Mouse (Mus musculus) heart, postnatal 0 days (tissue): ENCODE data around the gene Mbd3. TPM values are rescaled to one million over a fixed set of nuclear protein-coding genes. Genes with fewer than 3 reads are reported as not detected.

ENCODE experiments used
- ATAC-seq: fragments of 200-750 bp; cut with Nextera tagmentation; 2 replicates; pipeline ENCODE4 v1.8.0; 2017; ENCODE audit warnings: low read depth, moderate number of reproducible peaks, moderate library complexity; ENCODE audit not compliant: insufficient read depth
- DNase-seq: peaks from one replicate; pipeline ENCODE4 v3.0.0-alpha.2; 2016; ENCODE audit warnings: low spot score
- H3K27ac ChIP-seq: fragments of 300-500 bp; sonication (generic); 2 replicates; pipeline ENCODE4 v1.5.1; 2014; ENCODE audit warnings: low read depth, mild to moderate bottlenecking
- H3K27me3 ChIP-seq: fragments of 300-500 bp; sonication (generic); 2 replicates; pipeline ENCODE4 v1.6.1; 2014; ENCODE audit warnings: low read length, mixed read lengths; ENCODE audit not compliant: control insufficient read depth, insufficient read depth
- H3K36me3 ChIP-seq: fragments of 300-500 bp; sonication (generic); replicated peaks from 2 replicates; pipeline ENCODE4 v1.6.1; 2014; ENCODE audit warnings: low read length, mixed read lengths; ENCODE audit not compliant: control insufficient read depth, insufficient read depth
- H3K4me1 ChIP-seq: fragments of 300-500 bp; sonication (generic); 2 replicates; pipeline ENCODE4 v1.6.1; 2014; ENCODE audit warnings: antibody characterized with exemption; ENCODE audit not compliant: control insufficient read depth, insufficient read depth
- H3K4me2 ChIP-seq: fragments of 300-500 bp; sonication (generic); 2 replicates; pipeline ENCODE4 v1.6.1; 2014; ENCODE audit warnings: low read depth, mild to moderate bottlenecking, low read length, moderate library complexity
- H3K4me3 ChIP-seq: fragments of 300-500 bp; sonication (generic); 2 replicates; pipeline ENCODE4 v1.5.1; 2014; ENCODE audit warnings: low read depth, low read length
- H3K9ac ChIP-seq: fragments of 300-500 bp; sonication (generic); replicated peaks from 2 replicates; pipeline ENCODE4 v1.6.1; 2014; ENCODE audit warnings: low read depth, low read length, mixed read lengths
- H3K9me3 ChIP-seq: fragments of 300-500 bp; sonication (generic); replicated peaks from 2 replicates; pipeline ENCODE4 v1.6.1; 2016; ENCODE audit warnings: low read length; ENCODE audit not compliant: control insufficient read depth
- CTCF ChIP-seq: IDR thresholded peaks from 2 replicates; pipeline ENCODE4 v1.5.1; 2016; ENCODE audit warnings: antibody characterized with exemption, control low read depth, low read depth
- EP300 ChIP-seq: IDR thresholded peaks from 2 replicates; pipeline ENCODE4 v1.6.1; 2016; ENCODE audit warnings: antibody characterized with exemption, low read depth
- WGBS: fragments of 180-500 bp; shearing (Covaris S2); extraction: QIAGEN DNeasy Blood & Tissue Kit; methylation state at CpG from one replicate; pipeline ENCODE4 v1.1.7; 2014; 5-methylcytosine and 5-hydroxymethylcytosine counted together
- polyA plus RNA-seq: library from polyadenylated mRNA; unstranded; fragments of >200 nt; fragmentation: Nextera tagmentation; extraction: Ambion mirVana; gene quantifications from 2 replicates; pipeline ENCODE4 v1.2.1, GENCODE M21; 2015
- total RNA-seq: library from RNA; depleted of rRNA; stranded (reverse); fragments of >200 nt; gene quantifications from 2 replicates; pipeline ENCODE4 v1.2.3, GENCODE M21; 2014; ENCODE audit warnings: low replicate concordance

The Mbd3 gene
- total and polyA plus RNA-seq, 2 experiments from 2014 or later = 35.3 to 75.6 TPM

DNA sequence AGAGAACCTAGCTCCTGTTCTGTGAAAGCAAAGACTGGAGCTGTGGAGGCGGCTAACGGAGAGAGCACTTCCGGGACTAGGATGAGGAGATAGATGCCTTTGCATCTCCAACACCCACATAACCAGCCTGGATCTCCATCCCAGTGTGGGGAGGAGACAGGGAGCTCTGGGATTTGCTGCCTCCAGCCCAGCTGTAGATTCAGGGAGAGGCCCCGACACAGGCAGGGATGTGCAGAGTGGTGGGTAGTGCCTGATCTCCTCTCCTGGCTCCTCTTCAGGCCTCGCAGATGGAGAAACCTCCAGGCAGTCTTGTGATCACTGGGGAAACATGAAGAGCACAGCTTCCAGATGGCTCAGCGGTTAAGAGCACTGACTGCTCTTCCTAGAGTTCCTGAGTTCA, 26.6 kb downstream of the Mbd3 start:
- Histone ChIP-seq H3K9ac (no peak overlapping the region), H3K9me3 (no peaks in the 10 kb centered on the region), H3K4me1 (no peaks in the 10 kb centered on the region), H3K4me2 (no peak overlapping the region), H3K27ac (no peak overlapping the region), H3K4me3 (no peak overlapping the region), H3K36me3 (no peaks in the 10 kb centered on the region), H3K27me3 (0 out of 2 replicates have a peak, but pooled peaks cover 8% of the 10 kb centered on the region)
- 70% methylated on average over 6 of the region's 6 CpGs for WGBS
- TF ChIP-seq CTCF (no peak), EP300 (no peak)
- ATAC-seq (no peak), DNase-seq (no peak)

DNA sequence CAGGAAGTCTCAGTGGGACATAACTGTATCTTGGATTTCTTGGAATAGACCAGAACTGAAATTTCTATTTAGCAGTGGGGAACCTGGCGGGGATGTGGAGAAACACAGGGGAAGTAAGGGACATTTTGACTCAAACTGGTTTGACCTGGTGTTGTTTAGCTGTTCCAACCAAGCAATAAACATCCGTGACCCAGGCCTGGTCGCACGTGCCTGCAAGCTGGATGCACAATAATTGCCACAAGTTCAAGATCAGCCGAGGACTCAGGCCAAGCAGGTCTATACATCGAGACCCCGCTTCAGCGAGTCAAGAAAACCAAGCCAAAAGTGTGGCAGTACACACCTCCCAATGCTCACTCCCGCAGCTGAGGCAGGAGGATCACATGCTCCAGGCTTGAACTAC, 27.4 kb downstream of the Mbd3 start:
- H3K9me3 ChIP-seq = no peaks in the 10 kb centered on the region
- H3K27me3 ChIP-seq = 0 out of 2 replicates have a peak, but pooled peaks cover 8% of the 10 kb centered on the region
- DNase-seq (no peak), ATAC-seq (no peak)
- H3K36me3 ChIP-seq = no peaks in the 10 kb centered on the region
- no peak overlapping the region for H3K27ac ChIP-seq
- no peak for TF ChIP-seq CTCF
- TF ChIP-seq EP300 = no peak
- no peak overlapping the region for H3K4me3 ChIP-seq
- no peak overlapping the region for H3K4me2 ChIP-seq
- WGBS = 61% methylated on average over 9 of the region's 9 CpGs
- H3K4me1 ChIP-seq = no peaks in the 10 kb centered on the region
- no peak overlapping the region for H3K9ac ChIP-seq

DNA sequence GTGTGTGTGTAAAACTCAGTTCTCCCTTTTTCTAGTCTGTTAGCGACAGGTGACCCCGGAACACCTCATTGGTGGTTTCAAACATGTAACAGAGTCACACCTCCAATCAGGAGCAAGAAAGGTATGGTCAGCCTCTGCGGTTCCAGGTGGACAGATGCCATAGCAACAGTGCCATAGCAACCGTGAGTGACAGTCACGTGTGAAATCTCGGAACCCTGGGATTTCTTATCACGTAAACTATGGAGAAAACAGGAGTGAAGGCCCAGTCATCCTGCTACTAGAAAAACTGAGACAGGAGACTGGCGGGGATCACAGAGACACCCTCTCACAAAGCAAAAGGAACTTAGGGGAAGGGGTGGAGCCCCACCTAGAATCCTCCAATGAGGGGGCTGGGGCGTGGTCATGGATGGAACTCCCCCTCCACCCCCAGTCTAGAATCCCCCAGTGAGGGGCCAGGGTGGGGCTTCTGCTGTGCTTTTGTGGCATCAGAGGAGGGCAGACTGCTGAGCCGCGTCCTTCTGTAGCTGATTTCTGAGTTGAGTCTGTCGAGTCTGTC, 27.9 kb downstream of the Mbd3 start:
- no peak for DNase-seq
- ATAC-seq = no peak
- Histone ChIP-seq H3K9ac (no peak overlapping the region), H3K9me3 (no peaks in the 10 kb centered on the region), H3K27me3 (0 out of 2 replicates have a peak, but pooled peaks cover 8% of the 10 kb centered on the region), H3K27ac (no peak overlapping the region), H3K36me3 (no peaks in the 10 kb centered on the region), H3K4me1 (no peaks in the 10 kb centered on the region), H3K4me3 (no peak overlapping the region), H3K4me2 (no peak overlapping the region)
- 7% methylated on average over 12 of the region's 12 CpGs for WGBS
- TF ChIP-seq EP300 = no peak
- no peak for TF ChIP-seq CTCF

DNA sequence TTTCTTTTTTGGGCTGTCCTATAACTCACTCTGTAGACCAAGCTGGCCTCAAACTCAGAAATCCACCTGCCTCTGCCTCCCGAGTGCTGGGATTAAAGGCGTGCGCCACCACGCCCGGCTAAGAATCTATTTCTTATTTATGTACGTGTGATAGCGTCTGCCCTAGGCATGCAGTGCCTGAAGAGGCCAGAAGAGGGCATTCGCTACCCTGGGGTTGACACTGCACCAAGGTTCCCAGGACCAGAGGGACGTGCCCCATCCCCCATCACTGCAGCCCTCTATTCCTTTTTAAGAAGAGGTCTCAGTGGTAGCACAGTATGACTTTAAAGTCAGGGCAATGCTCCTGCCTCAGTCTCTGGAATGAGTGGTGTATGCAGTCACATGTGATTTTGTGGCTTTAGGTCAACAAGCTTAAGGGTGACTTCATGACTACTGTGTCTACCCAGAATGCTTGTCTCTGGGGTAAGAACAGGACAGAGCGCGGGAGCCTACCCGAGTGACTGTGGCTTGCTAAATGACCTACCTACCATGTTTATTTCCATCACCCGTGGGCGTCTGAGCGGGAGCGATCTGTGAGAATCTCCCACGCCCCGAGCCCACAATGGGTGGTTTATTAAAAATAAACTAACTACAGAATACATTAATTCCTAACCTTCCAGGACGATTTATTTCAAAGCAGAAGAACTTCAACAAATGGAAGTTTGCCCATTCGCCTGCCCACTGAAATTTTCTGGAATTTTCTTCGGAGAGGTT, 29.2 kb downstream of the Mbd3 start:
- no peaks in the 10 kb centered on the region for H3K9me3 ChIP-seq
- ATAC-seq = no peak
- H3K9ac ChIP-seq = no peak overlapping the region
- H3K4me2 ChIP-seq = no peak overlapping the region
- 78% methylated on average over 21 of the region's 21 CpGs for WGBS
- H3K4me3 ChIP-seq = no peak overlapping the region
- H3K4me1 ChIP-seq = no peaks in the 10 kb centered on the region
- TF ChIP-seq EP300 = no peak
- TF ChIP-seq CTCF = no peak
- 0 out of 2 replicates have a peak, but pooled peaks cover 12% of the 10 kb centered on the region for H3K27me3 ChIP-seq
- no peak overlapping the region for H3K27ac ChIP-seq
- no peak for DNase-seq
- H3K36me3 ChIP-seq = no peaks in the 10 kb centered on the region

DNA sequence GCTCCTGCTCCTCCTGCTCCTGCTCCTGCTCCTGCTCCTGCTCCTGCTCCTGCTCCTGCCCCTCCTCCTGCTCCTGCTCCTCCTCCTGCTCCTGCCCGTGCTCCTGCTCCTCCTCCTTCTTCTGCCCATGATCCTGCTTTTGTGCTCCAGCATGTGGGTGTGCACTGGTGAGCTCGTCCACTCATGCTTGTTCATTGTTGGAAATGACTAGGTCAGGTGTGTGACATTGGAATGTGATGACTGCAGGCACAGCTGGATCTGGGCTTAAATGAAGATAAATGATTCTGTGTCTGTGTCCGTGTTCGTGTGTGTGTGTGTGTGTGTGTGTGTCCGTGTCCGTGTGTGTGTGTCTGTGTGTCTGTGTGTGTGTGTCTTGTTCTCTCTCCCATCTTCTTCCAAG, 31.0 kb downstream of the Mbd3 start:
- H3K36me3 ChIP-seq = no peaks in the 10 kb centered on the region
- H3K9ac ChIP-seq = no peak overlapping the region
- 86% methylated on average over 6 of the region's 6 CpGs for WGBS
- peaks cover 23% of the 10 kb centered on the region for H3K27me3 ChIP-seq
- no peaks in the 10 kb centered on the region for H3K9me3 ChIP-seq
- DNase-seq (no peak), ATAC-seq (no peak)
- H3K4me3 ChIP-seq = no peak overlapping the region
- H3K27ac ChIP-seq = no peak overlapping the region
- TF ChIP-seq CTCF (no peak), EP300 (no peak)
- no peak overlapping the region for H3K4me2 ChIP-seq
- H3K4me1 ChIP-seq = no peaks in the 10 kb centered on the region

DNA sequence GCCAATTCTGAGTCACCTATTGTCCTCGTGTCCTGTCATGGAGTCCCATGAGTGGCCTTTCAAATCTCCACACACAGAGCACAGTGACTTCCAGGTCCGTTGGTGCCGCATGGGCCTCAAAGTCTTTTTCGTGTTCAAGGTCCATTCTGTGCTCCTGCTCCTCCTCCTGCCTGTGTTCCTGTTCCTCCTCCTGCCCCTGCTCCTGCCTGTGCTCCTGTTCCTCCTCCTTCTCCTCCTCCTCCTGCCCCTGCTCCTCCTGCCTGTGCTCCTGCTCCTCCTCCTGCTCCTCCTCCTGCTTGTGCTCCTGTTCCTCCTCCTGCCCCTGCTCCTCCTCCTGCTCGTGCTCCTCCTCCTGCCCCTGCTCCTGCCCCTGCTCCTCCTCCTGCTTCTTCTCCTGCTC, 31.4 kb downstream of the Mbd3 start:
- WGBS = 50% methylated on average over 5 of the region's 5 CpGs
- no peaks in the 10 kb centered on the region for H3K36me3 ChIP-seq
- peaks cover 22% of the 10 kb centered on the region for H3K27me3 ChIP-seq

More for the DNA sequence above, 31.4 kb downstream of the Mbd3 start:
- Histone ChIP-seq H3K4me1 (no peaks in the 10 kb centered on the region), H3K9ac (no peak overlapping the region), H3K9me3 (no peaks in the 10 kb centered on the region), H3K4me3 (no peak overlapping the region), H3K27ac (no peak overlapping the region), H3K4me2 (no peak overlapping the region)
- no peak for TF ChIP-seq EP300
- no peak for TF ChIP-seq CTCF
- no peak for ATAC-seq
- DNase-seq = no peak
